Mouse (Mus musculus) testis, adult 2 months (tissue): ENCODE measurements around the gene Kdm2a. TPM values are rescaled to one million over a fixed set of nuclear protein-coding genes. Genes with fewer than 3 reads are reported as not detected.
"Not testable (repeated sequence)": the region's sequence is repeated elsewhere in the genome, so short reads cannot be mapped to it uniquely, and the experiment has no call there.

ENCODE experiments used
- H3K27ac ChIP-seq: fragments of 200-500 bp; 2 replicates; pipeline ENCODE4 v1.5.1; 2012; ENCODE audit warnings: low read depth, low read length; ENCODE audit not compliant: control insufficient read depth, insufficient read depth
- H3K27me3 ChIP-seq: fragments of 200-500 bp; 2 replicates; pipeline ENCODE4 v1.6.1; 2012; ENCODE audit warnings: mild to moderate bottlenecking, low read length, moderate library complexity; ENCODE audit not compliant: control insufficient read depth, insufficient read depth
- H3K36me3 ChIP-seq: fragments of 200-500 bp; 2 replicates; pipeline ENCODE4 v1.6.1; 2012; ENCODE audit warnings: mild to moderate bottlenecking, low read length; ENCODE audit not compliant: control insufficient read depth, insufficient read depth
- H3K4me1 ChIP-seq: fragments of 200-500 bp; 2 replicates; pipeline ENCODE4 v1.6.1; 2012; ENCODE audit warnings: low read length; ENCODE audit not compliant: control insufficient read depth, insufficient read depth
- H3K4me3 ChIP-seq: fragments of 200-500 bp; 2 replicates; pipeline ENCODE4 v1.5.1; 2012; ENCODE audit warnings: low read depth, mild to moderate bottlenecking, low read length, moderate library complexity, mixed read lengths; ENCODE audit not compliant: control insufficient read depth
- CTCF ChIP-seq: fragments of 200-500 bp; IDR thresholded peaks from 2 replicates; pipeline ENCODE4 v1.5.1; 2012; ENCODE audit warnings: low read depth, mild to moderate bottlenecking, inconsistent platforms, low read length, moderate library complexity; ENCODE audit not compliant: control insufficient read depth, insufficient read depth, insufficient replicate concordance
- POLR2A ChIP-seq: fragments of 200-500 bp; IDR thresholded peaks from 2 replicates; pipeline ENCODE4 v1.6.1; 2012; ENCODE audit warnings: low read depth, mild to moderate bottlenecking, inconsistent platforms, low read length, moderate library complexity; ENCODE audit not compliant: control insufficient read depth
- polyA plus RNA-seq: library from polyadenylated mRNA; depleted of rRNA; stranded (reverse); fragments of >200 nt; gene quantifications from 2 replicates; pipeline ENCODE4 v1.2.3, GENCODE M21; 2012

Kdm2a gene
- polyA plus RNA-seq, 1 experiment, result 48.5 TPM

GRCm38 (mm10) chr19:4396081-4396997 is 1.7 kb downstream of the Kdm2a start:
- peak overlapping the region; percentile 87 for H3K4me3 ChIP-seq
- TF ChIP-seq POLR2A, result no peak
- no peak for TF ChIP-seq CTCF

GRCm38 (mm10) chr19:4387276-4387675 is 10.8 kb downstream of the Kdm2a start:
- TF ChIP-seq POLR2A, result no peak
- no peaks in the 10 kb centered on the region for H3K4me1 ChIP-seq
- H3K4me3 ChIP-seq, result no peak overlapping the region
- no peak overlapping the region for H3K27ac ChIP-seq
- H3K27me3 ChIP-seq, result no peaks in the 10 kb centered on the region
- peaks cover 2% of the 10 kb centered on the region for H3K36me3 ChIP-seq

More at GRCm38 (mm10) chr19:4396081-4396997, 1.7 kb downstream of the Kdm2a start:
- Histone ChIP-seq H3K27ac (peak overlapping the region; percentile 79), H3K36me3 (no peaks in the 10 kb centered on the region), H3K4me1 (peaks cover 2% of the 10 kb centered on the region), H3K27me3 (no peaks in the 10 kb centered on the region)

GRCm38 (mm10) chr19:4385026-4385425 is 13.1 kb downstream of the Kdm2a start:
- no peaks in the 10 kb centered on the region for H3K4me1 ChIP-seq
- H3K4me3 ChIP-seq, result no peak overlapping the region
- no peak overlapping the region for H3K27ac ChIP-seq
- no peaks in the 10 kb centered on the region for H3K27me3 ChIP-seq
- TF ChIP-seq POLR2A, result no peak
- no peak for TF ChIP-seq CTCF
- peaks cover 2% of the 10 kb centered on the region for H3K36me3 ChIP-seq

- Histone ChIP-seq H3K27ac (no peak overlapping the region), H3K27me3 (no peaks in the 10 kb centered on the region), H3K4me3 (no peak overlapping the region), H3K4me1 (no peaks in the 10 kb centered on the region), H3K36me3 (peaks cover 2% of the 10 kb centered on the region)
- no peak for TF ChIP-seq CTCF
- no peak for TF ChIP-seq POLR2A
These were observed 13.8 kb downstream of the Kdm2a start for GRCm38 (mm10) chr19:4384322-4384721.

GRCm38 (mm10) chr19:4383306-4383705 is 14.8 kb downstream of the Kdm2a start:
- TF ChIP-seq POLR2A (no peak), CTCF (no peak)
- peaks cover 2% of the 10 kb centered on the region for H3K36me3 ChIP-seq
- H3K4me3 ChIP-seq, result no peak overlapping the region
- no peaks in the 10 kb centered on the region for H3K27me3 ChIP-seq
- H3K27ac ChIP-seq, result no peak overlapping the region
- H3K4me1 ChIP-seq, result no peaks in the 10 kb centered on the region

- H3K4me3 ChIP-seq, H3K4me1 ChIP-seq, H3K36me3 ChIP-seq, H3K27ac ChIP-seq, H3K27me3 ChIP-seq: not testable (repeated sequence)
These were observed 15.8 kb downstream of the Kdm2a start for GRCm38 (mm10) chr19:4382303-4382702.

GRCm38 (mm10) chr19:4370656-4371055 is 27.4 kb downstream of the Kdm2a start:
- no peak for TF ChIP-seq POLR2A
- no peak for TF ChIP-seq CTCF
- Histone ChIP-seq H3K4me1 (no peaks in the 10 kb centered on the region), H3K4me3 (no peak overlapping the region), H3K27ac (no peak overlapping the region), H3K27me3 (no peaks in the 10 kb centered on the region), H3K36me3 (no peaks in the 10 kb centered on the region)
